Mouse (Mus musculus) kidney, adult 18-20 months (tissue): ENCODE measurements around the gene D230025D16Rik.

Source experiments
- DNase-seq: peaks from one replicate; pipeline ENCODE4 v3.0.0; 2021

D230025D16Rik gene

DNA sequence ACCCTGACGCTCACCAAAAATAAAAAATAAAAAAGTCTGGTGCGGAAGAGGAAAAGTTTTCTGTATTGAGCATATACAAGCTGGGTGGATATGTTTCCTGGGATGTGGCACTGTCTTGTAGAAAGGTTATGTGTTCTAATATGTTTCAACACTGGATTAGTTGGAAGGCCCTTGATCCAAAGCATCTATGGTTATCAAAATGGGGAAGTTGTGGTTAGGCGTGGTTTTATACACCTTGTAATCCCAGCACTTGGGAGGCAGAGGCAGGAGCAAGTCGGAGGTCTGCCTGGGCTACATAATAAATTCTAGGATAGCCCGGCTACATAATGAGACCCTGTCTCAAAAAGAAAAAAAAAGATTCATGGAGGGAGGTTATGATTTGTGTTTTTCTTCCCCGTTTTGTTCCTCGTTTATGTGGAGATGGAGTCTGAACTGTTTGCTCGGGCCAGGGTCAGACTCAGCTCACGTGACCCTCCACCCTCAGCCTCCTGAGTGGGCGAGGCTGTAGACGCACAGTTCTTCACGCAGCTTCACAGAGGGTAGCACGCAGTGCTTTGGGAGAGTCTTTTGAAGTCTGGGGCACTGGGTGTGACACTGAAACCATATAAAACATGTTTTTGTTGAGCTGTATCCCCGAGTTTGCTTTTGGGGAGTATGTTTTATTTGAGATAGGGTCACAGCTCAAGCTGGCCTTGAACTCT lies 12.6 kb downstream of the D230025D16Rik start:
- no peak for DNase-seq

DNA sequence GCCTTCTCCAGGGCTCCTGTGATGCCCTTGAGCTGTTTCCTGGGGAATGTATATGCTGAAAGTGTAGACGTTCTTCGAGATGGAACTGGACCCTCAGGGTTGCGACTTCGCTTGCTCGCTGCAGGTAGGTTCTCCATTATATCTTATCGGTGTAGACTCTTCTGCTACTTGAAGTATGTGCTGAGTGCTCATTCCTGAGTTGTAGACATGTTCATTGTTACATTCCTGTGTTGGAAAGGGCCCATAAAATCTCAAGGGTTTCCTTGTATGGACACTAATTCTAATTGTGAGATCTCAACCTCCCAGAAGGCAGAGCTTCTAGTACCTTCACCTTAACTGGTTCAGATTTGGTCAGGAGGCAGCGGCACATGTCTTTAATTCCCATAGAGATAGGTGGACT lies 16.1 kb downstream of the D230025D16Rik start:
- DNase-seq = no peak

GRCm38 (mm10) chr8:105251954-105252353 lies 27.0 kb downstream of the D230025D16Rik start:
- DNase-seq = no peak

GRCm38 (mm10) chr8:105252680-105253537 lies 28.0 kb downstream of the D230025D16Rik start:
- no peak for DNase-seq

DNA sequence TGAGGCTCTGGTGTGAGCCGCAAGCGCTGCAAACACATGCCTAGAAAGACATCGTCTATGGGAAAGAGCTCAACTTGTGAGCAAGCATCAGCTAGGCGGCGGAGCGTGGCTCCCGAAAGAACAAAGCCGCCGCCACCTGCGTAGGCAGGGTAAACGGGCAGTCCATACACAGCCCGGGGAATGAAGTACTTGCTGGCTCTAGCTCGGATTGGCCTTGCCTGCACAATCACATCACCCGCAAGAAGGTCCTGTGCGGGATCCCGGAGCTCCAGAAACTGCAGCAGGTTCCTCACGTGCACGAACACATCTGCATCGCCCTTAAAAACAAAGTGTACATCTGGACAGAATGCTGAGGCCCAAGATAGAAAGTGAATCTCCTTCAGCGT lies 28.8 kb downstream of the D230025D16Rik start:
- DNase-seq = no peak

DNA sequence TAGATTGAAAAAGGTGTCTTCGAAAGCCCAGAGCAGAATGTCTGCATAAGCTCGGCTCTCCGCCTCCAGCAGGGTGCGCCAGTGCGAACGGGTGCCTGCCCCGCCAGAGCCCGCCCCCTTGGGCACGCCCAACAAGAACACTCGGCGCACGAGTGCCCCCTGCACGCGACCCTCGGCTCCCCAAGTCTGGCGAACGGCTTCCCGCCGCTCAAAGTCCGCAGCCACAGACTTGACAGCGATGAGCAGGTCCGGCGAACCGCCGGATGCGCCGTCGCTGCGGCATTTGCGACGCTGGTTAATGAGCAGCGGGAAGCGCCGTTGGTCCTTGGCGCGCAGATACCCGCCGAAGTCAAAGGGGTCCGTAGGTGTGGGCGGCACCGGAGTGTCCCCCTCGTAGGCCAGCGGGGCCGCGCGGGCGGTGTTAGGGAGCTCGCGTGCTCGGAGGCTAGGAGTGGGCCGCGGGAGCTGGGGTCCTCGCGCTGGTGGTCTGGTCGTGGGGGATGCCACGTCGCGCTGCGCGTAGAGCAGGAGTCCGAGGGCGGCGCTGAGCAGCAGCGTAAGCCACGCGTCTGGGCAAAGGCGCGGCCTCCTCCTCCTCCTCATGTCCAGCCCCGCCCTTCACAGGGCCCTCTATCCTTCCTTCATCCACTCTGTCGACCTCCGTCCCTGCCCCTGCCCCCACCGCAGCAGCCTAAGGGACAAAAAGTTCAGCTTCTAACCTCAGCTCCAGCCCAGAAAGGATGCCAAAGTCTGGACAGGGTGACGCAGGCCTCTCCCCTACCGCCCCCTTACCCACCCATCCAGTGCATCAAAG lies 29.4 kb downstream of the D230025D16Rik start:
- peak; percentile 90 for DNase-seq

DNA sequence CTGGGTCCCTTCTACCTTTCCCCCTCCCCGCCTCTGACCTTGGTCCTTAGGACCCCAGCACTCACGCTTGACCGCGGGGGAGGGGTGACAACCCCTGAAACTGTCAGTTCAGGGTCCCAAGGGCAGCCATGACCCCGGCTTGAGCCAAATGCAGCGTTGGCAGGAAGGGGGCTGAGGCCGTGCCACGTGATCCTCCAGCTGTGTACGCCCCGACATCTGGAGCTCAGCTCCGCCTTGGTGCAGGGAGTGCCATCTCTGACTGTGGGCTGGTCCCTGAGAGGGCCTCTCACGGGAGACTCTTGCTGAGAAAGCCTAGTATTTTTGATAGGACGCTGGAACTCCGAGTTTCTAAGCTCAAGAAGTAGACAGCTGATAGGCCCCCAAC lies 30.0 kb downstream of the D230025D16Rik start, which contains the start of gene B3gnt9:
B3gnt9 (minus strand) TSS at position 188 of the 385 bp plus-strand sequence.
- peak; percentile 39 for DNase-seq

- no peak for DNase-seq
Observed at GRCm38 (mm10) chr8:105257318-105258114, 32.6 kb downstream of the D230025D16Rik start.

DNA sequence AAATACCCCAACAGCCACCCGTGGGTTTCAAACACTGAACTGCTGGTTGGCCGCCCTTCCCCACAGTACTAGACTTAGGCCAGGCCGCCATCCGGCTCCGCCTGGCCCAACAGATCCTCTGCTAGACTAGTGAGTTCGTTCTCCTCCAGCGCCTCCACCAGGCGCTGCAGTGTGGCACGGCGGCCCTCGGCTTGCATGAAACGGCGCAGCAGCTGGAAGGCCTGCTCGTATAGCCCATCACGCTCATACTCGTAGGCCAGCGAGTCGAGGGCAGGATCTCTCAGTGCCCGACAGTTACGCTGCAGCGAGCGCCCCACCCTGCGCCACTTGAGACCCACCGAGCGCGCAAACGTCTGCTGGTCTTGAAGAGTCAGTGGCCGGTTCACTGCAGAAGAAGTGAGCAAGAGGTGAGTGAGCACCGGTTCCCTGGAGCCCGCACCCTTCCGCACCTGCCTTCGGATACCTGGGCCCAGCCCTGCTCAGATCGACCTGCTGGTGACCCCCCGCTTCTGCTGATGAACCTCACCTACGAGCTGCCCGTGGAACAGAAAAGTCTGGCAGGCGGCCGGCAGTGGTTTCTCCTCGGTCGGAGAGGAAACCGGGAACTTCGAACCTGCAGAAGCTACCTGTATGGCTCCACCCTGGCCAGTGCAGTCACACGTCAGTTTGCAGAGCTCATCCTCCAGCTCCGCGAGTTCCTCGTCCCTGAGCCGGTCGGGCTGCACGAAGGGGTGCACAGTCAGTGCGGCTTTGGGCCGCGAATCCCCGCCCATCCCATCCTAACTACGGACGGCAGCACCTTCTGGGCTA lies 34.2 kb downstream of the D230025D16Rik start:
- DNase-seq = no peak

DNA sequence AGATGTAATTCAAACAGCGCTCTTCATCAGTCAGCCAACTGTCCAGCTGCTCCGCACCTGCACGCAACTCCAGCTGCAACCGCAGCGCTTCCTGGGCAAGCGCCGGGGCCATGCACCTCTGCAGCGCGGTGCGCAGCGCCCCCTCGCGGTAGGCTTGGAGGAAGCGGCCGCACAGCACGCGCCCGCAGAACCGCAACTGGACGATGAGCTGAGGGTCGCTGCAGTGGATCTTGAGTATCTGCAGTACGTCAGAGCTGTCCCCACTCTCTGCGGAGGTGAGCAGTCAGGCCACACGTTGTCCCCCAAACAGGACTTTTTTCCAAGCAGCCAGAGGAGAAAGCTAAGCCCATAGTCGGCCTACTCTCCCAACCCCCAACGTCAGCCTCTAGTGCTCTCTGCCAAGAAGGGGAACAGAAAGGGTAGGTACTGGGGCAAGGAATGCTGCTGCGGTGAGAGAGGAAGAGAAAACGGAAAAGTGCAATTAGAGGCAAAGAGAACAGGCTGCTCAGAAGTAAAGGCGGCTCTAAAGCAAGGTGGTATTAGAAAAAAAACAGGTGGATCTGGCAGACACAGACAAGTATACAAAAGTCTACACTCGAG lies 34.9 kb downstream of the D230025D16Rik start:
- peak; percentile 76 for DNase-seq

DNA sequence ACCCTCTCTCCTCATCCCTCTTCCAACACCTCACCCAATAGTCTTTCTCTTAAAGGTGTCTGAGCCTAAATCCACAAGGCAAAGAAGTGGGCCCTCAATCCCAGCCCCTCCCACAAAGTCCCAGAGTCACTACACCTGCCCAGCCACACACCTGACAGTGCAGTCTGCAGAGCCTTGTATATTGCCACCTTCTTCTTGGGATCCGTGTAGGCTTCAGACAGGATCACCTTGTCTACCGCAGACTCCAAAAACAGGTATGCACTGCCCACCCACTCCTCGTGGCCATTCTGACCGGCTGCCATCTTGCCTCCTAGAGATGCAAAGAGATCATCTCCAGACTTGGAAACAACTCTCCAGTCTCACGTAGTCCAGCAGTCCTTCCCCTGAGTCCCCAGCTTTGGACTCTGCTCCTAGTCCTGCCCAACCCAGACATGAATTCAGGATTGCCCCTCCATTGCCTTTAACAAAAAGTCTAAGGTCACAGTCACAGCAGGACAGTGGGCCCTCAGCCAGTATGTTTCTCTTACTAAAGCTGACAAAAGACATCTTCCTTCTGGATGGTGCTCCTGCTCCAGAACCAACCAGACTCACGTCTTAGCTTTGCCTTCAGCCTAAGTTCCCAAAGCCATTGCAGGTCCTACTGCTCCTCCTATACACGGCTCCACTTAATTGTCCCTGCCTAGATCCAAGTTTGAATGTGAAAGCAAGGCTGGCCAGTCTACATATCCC lies 35.6 kb downstream of the D230025D16Rik start:
- DNase-seq = no peak

GRCm38 (mm10) chr8:105261326-105261980 lies 36.5 kb downstream of the D230025D16Rik start:
- DNase-seq = no peak

DNA sequence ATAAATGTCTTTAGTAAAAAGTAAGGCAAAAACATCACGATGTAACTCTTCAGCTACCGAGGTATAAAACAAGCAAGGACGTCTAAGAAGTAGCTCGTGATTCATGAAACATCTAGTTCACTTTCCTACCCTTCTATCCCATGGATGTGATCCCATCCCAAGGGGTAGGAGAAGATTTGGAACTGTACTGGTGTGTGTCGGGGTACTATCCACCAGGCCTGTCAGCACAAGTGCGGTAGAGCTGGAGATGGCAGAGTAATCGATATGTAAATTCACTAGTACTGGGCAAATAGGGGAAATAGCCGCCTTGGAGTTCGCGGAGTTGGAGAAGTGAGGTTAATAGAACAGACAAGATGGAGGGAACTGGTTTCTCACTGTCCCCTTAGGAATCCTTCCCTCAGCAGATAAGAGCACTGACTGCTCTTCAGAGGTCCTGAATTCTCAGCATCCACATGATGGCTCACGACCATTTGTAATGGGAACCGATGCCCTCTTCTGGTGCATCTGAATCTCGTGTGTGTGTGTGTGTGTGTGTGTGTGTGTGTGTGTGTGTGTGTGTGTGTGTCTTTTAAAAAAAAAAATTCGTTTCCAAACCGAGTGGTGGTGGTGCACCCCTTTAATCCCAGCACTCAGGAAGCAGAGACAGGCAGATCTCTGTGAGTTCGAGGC lies 38.4 kb downstream of the D230025D16Rik start:
- no peak for DNase-seq

- peak; percentile 85 for DNase-seq
Observed at GRCm38 (mm10) chr8:105264024-105264982, 39.4 kb downstream of the D230025D16Rik start, which contains the start of the genes Tradd and Fbxl8. Gene Tradd, minus strand, starts transcription at chr8:105264609. Gene Fbxl8, plus strand, starts transcription at chr8:105264648.

DNA sequence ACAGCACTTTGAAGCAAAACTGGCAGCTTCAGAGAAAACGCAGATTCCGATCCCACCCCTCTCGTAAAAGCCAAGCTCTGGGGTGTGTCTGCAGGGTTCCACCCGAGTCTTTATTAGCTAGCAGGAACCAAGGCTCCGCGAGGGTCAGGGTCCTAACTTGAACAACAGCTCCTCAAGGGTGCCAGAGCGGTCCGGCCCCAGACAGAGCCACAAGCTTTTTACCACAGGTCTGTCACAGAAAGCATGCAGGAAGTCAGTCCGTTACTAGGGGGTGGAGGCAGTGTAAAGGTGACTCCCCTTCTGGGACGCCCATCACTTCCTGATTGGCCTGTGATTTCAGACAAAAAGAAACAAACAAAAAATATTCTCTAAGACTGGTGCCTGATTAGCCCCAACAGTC lies 40.2 kb downstream of the D230025D16Rik start:
- DNase-seq = peak; percentile 27

DNA sequence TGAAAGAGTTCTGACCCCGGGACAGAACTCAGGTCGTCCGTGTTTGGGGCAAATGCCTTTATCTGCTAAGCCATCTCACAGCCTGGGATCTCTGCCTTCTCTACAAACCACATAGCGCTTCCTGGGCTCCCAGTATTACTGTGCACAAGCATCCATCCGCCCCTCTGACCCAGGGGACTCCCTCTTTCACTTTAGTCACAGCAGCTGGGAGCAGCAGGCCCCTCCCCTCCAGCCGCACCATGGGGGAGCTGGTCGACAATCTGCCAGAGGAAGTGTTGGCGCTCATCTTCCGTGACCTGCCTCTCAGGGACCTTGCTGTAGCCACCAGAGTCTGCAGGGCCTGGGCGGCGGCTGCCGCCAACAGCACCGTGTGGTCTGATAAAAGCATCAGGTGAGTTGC lies 41.8 kb downstream of the D230025D16Rik start:
- no peak for DNase-seq

DNA sequence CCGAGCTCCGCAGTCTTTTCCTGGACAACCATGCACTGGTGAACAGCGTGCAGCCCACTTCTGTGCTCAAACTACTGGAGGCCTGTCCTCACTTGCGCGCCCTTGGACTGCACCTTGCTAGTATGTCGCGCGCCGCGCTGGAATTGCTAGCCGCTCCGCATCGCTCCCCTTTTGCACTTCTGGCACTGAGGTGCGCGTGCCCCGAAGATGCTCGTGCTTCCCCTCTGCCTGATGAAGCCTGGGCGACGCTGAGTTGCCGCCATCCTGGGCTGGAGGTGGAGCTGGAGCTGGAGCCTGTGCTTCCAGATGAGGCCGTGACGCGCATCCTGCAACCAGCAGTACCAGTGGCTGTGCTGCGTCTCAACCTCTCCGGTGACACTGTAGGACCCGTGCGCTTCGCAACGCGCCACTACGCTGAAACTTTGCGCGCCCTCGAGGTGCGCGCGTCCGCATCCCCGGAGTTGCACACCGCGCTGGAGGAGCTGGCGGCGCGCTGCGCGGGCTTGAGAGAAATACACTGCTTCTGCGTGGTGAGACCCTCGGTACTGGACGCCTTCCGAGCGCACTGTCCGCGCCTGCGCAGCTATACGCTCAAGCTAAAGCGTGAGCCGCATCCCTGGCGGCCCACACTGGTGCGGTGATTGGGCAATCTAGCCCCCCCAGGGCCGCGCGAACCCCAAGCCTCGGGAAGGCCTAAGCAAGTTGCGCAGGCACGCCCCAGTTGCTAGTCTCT lies 43.6 kb downstream of the D230025D16Rik start:
- DNase-seq = peak; percentile 30
